Mouse (Mus musculus): ENCODE measurements around the gene Car3.

Car3 gene

DNA sequence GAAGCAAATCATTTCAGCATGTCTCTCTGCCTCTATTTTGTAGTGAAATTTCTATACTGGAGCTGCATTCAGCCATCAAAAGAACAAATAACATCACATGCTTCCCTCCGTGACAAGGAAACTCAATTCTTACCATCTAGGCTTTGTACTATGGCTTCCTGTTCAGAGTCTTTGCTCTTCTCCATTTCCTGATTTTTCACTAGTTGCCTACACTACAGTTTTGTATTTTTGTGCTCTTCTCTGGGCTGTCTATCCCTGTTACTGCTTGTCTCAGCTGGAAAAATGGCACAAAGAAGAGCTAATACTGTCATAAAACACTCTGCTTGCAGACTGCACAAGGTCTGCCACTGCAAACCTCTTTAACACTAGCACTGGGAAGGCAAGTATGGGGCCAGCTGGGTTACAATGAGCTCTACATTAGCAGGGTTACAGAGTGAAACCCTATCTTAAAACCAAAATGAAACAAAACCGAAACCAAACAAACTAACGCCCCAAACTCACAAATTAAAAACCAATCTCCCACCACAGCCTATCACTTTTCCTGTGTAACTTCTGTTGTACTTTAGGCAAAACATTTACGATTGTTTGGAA is 48.8 kb downstream of the Car3 start:
- no peak for DNase-seq (ENCODE audit: low spot score)

DNA sequence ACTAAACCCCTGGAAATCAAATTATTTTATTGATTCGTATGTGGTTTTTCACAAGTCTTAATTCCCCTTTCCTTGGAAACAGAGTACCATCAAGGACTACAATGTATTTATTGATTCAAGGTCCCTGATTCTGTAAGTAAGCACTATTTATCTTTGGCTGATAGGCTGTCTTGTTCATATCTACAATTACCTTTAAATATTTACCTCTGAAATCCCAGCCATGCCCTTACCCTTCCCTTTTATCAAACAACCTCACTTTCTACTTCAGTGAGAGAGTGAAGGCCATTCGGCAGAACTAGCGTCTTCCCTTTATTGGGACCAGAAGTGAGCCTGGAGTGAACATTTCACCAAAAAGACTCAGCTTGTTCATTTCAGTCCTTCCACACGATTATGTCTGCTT is 50.5 kb downstream of the Car3 start:
- no peak for DNase-seq (ENCODE audit: low spot score)

DNA sequence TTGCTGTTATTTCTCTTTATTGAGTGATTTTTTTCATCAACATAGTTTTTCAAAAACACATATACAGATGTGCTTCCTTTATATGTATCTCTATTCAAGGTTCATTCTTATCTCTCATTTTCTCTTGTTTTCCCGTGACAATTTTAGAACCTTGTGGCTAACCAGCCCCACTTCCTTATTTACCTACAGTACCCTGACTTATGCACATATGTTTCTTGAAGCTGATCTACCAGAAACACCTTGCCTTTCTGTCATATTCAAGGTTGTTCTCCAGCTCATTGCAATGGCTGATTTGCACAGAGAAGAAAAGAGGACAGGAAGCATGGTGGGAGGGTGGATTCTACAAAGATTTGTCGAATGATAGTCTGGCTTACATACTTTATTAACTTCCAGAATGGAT is 52.0 kb downstream of the Car3 start:
- DNase-seq (ENCODE audit: low spot score) = no peak

DNA sequence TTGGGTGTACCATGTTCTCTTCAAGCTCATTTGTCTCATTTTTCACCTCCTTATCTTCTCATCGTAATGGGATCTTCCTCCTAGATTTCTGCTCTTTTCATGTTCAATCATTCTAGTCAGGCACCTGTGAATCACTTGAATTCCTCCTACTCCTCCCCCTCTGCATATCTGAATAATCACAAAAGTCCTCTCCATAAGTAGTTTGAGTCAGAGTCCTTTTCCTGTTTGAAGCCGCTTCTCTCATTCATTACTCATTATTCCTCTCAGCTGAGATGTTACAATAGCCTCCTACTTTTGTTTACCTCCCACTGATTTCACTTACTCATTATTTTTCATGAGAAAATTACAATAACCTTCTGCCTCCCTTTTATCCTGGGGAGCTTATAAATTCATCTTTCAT is 53.9 kb downstream of the Car3 start:
- DNase-seq (ENCODE audit: low spot score) = no peak
